Mouse (Mus musculus): ENCODE measurements around the gene Zswim1.
"Not testable (repeated sequence)": the region's sequence is repeated elsewhere in the genome, so short reads cannot be mapped to it uniquely, and the experiment has no call there.

GRCm38 (mm10) chr2:164875648-164876047 is 53.2 kb downstream of the Zswim1 start:
- TF ChIP-seq MAFK (IDR thresholded peaks at IDR 0.05; ENCODE audit: insufficient read depth, low read depth, low read length); HCFC1 (IDR thresholded peaks at IDR 0.05; ENCODE audit: borderline replicate concordance, insufficient read depth, low read length): not testable (repeated sequence)

All from ES-E14 (cell line).